Mouse (Mus musculus) layer of hippocampus, adult 18-20 months (tissue): ENCODE measurements around the gene Ccnb1ip1. TPM values are rescaled to one million over a fixed set of nuclear protein-coding genes. Genes with fewer than 3 reads are reported as not detected.
A peak's percentile ranks its signal among the peaks of the same experiment; 100 is the strongest.

ENCODE experiments used
- DNase-seq, 2 experiments: peaks; one replicate each; pipeline ENCODE4 v3.0.0; 2022; ENCODE audit warnings: low spot score in 2 of 2
- total RNA-seq, 2 experiments: library from RNA; stranded (reverse); gene quantifications; 2 replicates each; pipeline ENCODE4 v1.2.3; 2021

Ccnb1ip1 gene
- total RNA-seq, 2 experiments from 2014 or later, result not detected

- DNase-seq, result no peak
These were observed 22.9 kb downstream of the Ccnb1ip1 start for GRCm38 (mm10) chr14:50784391-50785250.

GRCm38 (mm10) chr14:50782166-50782565 is 25.4 kb downstream of the Ccnb1ip1 start:
- DNase-seq, result no peak

GRCm38 (mm10) chr14:50771342-50771741 is 36.2 kb downstream of the Ccnb1ip1 start:
- DNase-seq, result no peak

GRCm38 (mm10) chr14:50765736-50766135 is 41.8 kb downstream of the Ccnb1ip1 start:
- no peak for DNase-seq

GRCm38 (mm10) chr14:50758416-50759085 is 49.0 kb downstream of the Ccnb1ip1 start:
- DNase-seq, result peak; percentile 18 to 35

- DNase-seq, result no peak
These were observed 62.5 kb downstream of the Ccnb1ip1 start, which contains the start of gene Olfr749 for GRCm38 (mm10) chr14:50744994-50745393. TSS of gene Olfr749 (minus strand) at chr14:50745094.

GRCm38 (mm10) chr14:50741584-50741983 is 65.9 kb downstream of the Ccnb1ip1 start:
- no peak for DNase-seq

GRCm38 (mm10) chr14:50740334-50740733 is 67.2 kb downstream of the Ccnb1ip1 start:
- DNase-seq, result no peak

Other genes starting within 250 kb of the Ccnb1ip1 start
- not detected for gene Olfr744, start 192.9 kb downstream of the Ccnb1ip1 start, total RNA-seq
- not detected for gene Olfr745, start 168.3 kb downstream of the Ccnb1ip1 start, total RNA-seq
- gene Olfr746, start 160.6 kb downstream of the Ccnb1ip1 start, total RNA-seq, result not detected
- gene Olfr747, start 114.5 kb downstream of the Ccnb1ip1 start, total RNA-seq, result not detected
- gene Olfr748, start 100.4 kb downstream of the Ccnb1ip1 start, total RNA-seq, result not detected
- not detected for gene Olfr749, start 62.6 kb downstream of the Ccnb1ip1 start, total RNA-seq
- gene Ttc5, start 22.2 kb downstream of the Ccnb1ip1 start, total RNA-seq, result 10 to 100 TPM; 58.9 to 62.2 TPM
- 10 to 100 TPM; 22.1 to 28.9 TPM for gene Parp2, start 109 bp upstream of the Ccnb1ip1 start, total RNA-seq
- gene Tep1, start 62.8 kb upstream of the Ccnb1ip1 start, total RNA-seq, result 1 to 10 TPM; 2.9 to 3.6 TPM
- gene Klhl33, start 89.8 kb upstream of the Ccnb1ip1 start, total RNA-seq, result 1 to 10 TPM; 3.7 to 5.9 TPM
- 10 to 100 TPM; 34.9 to 39.0 TPM for gene Osgep, start 117.2 kb upstream of the Ccnb1ip1 start, total RNA-seq
- 10 to 100 TPM; 62.8 to 65.7 TPM for gene Apex1, start 117.2 kb upstream of the Ccnb1ip1 start, total RNA-seq
- 10 to 100 TPM; 86.4 to 96.1 TPM for gene Pip4p1, start 123.1 kb upstream of the Ccnb1ip1 start, total RNA-seq
- gene Pnp, start 123.3 kb upstream of the Ccnb1ip1 start, total RNA-seq, result 10 to 100 TPM; 13.1 to 18.3 TPM
- 1 to 10 TPM; 6.2 to 9.3 TPM for gene Gm49342, start 136.8 kb upstream of the Ccnb1ip1 start, total RNA-seq
- 1 to 10 TPM in 1 of 2 experiments, under 1 TPM in 1; 0.94 to 1.3 TPM for gene Pnp2, start 148.3 kb upstream of the Ccnb1ip1 start, total RNA-seq
- not detected for gene Rnase10, start 200.0 kb upstream of the Ccnb1ip1 start, total RNA-seq
- not detected for gene Rnase9, start 234.1 kb upstream of the Ccnb1ip1 start, total RNA-seq
- gene Rnase11, start 242.4 kb upstream of the Ccnb1ip1 start, total RNA-seq, result not detected
- gene Rnase12, start 249.9 kb upstream of the Ccnb1ip1 start, total RNA-seq, result not detected